Mouse (Mus musculus): ENCODE measurements around the gene Kbtbd12.

- TF ChIP-seq ETS1 (conservative IDR thresholded peaks at IDR 0.05; ENCODE audit: low read depth, low read length) (no peak), USF1 (IDR thresholded peaks at IDR 0.05; ENCODE audit: low read depth, low read length) (no peak), CTCF (conservative IDR thresholded peaks at IDR 0.05 in 1 of 2, IDR thresholded peaks at IDR 0.05 in 1 of 2; ENCODE audit: low read depth in 2 of 2, low read length in 2 of 2) (no peak), HCFC1 (IDR thresholded peaks at IDR 0.05; ENCODE audit: low read depth, low read length) (no peak), POLR2A (IDR thresholded peaks at IDR 0.05; ENCODE audit: low read depth, low read length) (no peak), NRF1 (IDR thresholded peaks at IDR 0.05; ENCODE audit: low read depth, low read length) (no peak), CHD2 (IDR thresholded peaks at IDR 0.05; ENCODE audit: low read length) (no peak), MXI1 (IDR thresholded peaks at IDR 0.05; ENCODE audit: low read depth, low read length) (no peak), UBTF (IDR thresholded peaks at IDR 0.05; ENCODE audit: low read depth, low read length) (no peak), EP300 (IDR thresholded peaks at IDR 0.05; ENCODE audit: low read length) (no peak), MAX (IDR thresholded peaks at IDR 0.05; ENCODE audit: low read length) (no peak), CHD1 (IDR thresholded peaks at IDR 0.05; ENCODE audit: low read depth, low read length) (no peak), TCF12 (IDR thresholded peaks at IDR 0.05; ENCODE audit: low read depth, low read length) (no peak), POLR2AphosphoS2 (IDR thresholded peaks at IDR 0.05; ENCODE audit: low read depth, low read length) (no peak)
Measured at GRCm38 (mm10) chr6:88544241-88544640, 93.5 kb downstream of the Kbtbd12 start.

All from CH12.LX (cell line).